Mouse (Mus musculus): ENCODE measurements at regions not wholly inside any gene's neighbourhood (a gene's known extent, or its start where the extent isn't known, plus 50 kb on each side); places are given as distances from the start of the nearest gene placed in this dataset.
A peak's percentile ranks its signal among the peaks of the same experiment; 100 is the strongest.

DNA sequence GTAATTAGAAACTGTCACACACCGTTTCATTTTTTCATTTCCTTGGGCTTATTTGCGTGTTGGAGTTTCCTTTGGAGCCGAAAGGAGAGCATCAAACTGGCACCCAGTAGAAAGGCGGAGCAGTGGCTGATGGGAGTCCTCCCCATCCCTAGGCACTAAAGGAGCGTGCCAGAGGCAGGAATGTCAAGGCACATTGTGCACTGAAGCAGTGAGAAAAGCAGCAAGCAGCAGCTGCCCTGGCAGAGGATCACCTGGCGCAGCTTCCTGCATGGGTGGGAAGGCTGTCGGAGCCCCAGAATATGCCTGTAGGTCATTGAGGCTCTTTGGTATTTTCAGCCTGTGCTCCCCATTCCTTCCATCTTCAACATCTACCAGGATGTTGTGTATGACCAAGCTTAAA is 68.3 kb upstream of the Itga4 start:
- no peak for DNase-seq

DNA sequence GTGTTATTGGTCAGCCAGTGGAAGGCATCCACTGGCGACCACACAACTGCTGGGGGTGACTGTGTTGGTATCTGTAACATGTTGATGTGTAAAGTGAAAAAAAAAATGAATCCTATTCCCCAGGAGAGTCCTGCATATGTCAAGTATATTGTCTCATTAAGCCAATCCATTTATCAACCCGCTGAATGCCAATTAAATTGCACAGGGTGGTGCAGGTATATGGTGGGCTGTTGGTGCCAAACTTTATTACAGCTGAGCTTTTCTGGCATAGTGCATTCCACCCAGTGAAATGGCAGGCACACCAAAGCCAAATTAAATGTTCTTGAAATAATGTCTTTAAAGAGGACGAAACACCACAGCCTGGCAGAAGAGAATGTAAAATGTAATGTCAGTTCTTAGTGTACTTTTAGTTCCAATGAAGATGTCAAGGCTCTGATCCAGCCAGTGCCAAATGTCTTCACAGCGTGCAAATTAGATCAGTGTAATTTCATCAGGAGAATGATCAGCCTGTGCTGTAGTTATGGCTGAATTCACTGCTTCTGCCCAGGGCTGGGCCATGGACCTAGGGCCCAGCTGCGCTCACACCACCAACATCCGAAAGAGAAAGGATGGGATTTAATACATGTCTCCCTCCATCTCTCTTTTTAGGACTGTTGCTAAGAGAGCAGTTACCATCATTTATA is 66.6 kb upstream of the Itga4 start:
- DNase-seq: no peak

GRCm38 (mm10) chr2:79193851-79194250 is 61.4 kb upstream of the Itga4 start:
- peak in 1 of 2 experiments; percentile 5 for DNase-seq

DNA sequence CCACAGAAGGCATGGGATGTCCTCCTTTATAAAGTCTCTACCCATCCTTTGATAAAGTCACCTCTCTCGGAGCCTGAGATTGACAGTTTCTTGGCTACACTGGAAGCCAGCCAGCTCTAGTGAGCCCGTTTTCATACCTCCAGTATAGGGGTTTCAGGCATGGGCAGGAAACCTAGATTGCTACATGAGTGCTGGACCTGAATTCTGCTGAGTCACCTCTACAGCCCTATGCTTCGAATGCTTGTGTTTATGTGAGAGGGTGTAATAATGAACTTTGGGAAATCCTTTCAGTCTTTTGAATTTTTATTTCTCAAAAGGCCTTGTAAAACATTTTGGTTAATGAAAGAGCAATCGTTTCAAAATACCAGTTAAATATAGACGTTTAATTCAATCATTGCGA is 53.5 kb upstream of the Itga4 start:
- no peak for DNase-seq

All from heart, adult 18-20 months (tissue).